Mouse (Mus musculus): Measurements from ENCODE around the gene Gch1.

DNA sequence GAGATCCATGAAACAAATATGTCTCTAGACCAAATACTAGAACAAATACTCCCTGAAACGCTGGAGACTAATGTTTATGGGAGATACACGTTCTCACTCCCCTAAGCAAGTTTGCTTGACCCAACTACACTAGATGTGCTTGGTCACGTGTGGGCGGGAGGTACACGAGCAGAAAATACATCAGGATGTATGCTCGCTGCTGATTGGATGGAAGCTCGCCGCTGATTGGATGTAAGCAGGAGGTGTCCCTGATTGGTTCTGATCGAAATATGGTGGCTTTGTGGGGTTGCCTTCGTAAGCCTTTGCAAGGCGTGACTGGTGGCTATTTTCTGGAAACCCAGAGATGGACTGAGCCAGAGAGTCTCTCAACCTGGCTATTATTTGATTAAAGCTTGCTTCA, 32.4 kb upstream of the Gch1 start:
- TF ChIP-seq CTCF (IDR thresholded peaks at IDR 0.05; ENCODE audit: control insufficient read depth, insufficient read depth, insufficient replicate concordance, low read depth, low read length) (no peak), POLR2A (IDR thresholded peaks at IDR 0.05; ENCODE audit: control insufficient read depth, low read depth, low read length) (no peak)
